Mouse (Mus musculus): ENCODE results near the gene Bysl.

- no peak for TF ChIP-seq CTCF (IDR thresholded peaks at IDR 0.05; ENCODE audit: low read depth, low read length)
- TF ChIP-seq TAL1 (conservative IDR thresholded peaks at IDR 0.05; ENCODE audit: low read depth, low read length): no peak
- TF ChIP-seq POLR2AphosphoS5 (IDR thresholded peaks at IDR 0.05; ENCODE audit: insufficient replicate concordance, low read depth, low read length): no peak
Measured at GRCm38 (mm10) chr17:47627791-47628190, 16.5 kb upstream of the Bysl start.
